Mouse (Mus musculus): Measurements from ENCODE around the gene Gm21028.
"Not testable (repeated sequence)": the region's sequence is repeated elsewhere in the genome, so short reads cannot be mapped to it uniquely, and the experiment has no call there.

The Gm21028 gene

GRCm38 (mm10) chr7:42578488-42578887 lies at the start of gene Gm21028:
Gene Gm21028, minus strand, starts transcription at chr7:42578588.
- DNase-seq (ENCODE audit: low spot score in 2 of 2), result no peak

- not testable (repeated sequence) for DNase-seq (ENCODE audit: low spot score in 2 of 2)
Measured at GRCm38 (mm10) chr7:42595666-42596065, 17.3 kb upstream of the Gm21028 start.

GRCm38 (mm10) chr7:42592413-42592812 lies 14.0 kb upstream of the Gm21028 start, which contains the start of gene Zfp977:
Gene Zfp977, minus strand, starts transcription at chr7:42592547.
- not testable (repeated sequence) for DNase-seq (ENCODE audit: low spot score in 2 of 2)

DNA sequence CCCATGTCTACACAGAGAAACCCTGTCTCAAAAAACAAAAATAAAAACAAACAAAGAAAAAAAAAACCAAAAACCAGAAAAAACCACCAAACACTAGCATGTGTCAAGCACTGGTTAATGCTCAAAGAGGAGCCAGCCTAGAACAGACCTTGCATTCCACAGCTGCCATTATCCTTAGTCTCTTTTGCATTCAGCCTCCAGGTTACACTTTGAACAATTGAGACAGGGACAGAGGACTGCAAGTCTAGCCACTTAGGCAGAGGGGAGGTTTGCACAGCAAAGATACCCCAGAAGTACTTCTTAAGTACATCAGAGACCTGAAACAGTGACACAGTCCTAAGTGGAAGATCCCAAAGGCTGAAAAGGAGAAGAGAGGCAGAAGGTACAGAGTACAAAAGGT lies 12.9 kb upstream of the Gm21028 start:
- not testable (repeated sequence) for DNase-seq (ENCODE audit: low spot score in 2 of 2)

- no peak for DNase-seq (ENCODE audit: low spot score in 2 of 2)
Measured at GRCm38 (mm10) chr7:42551766-42552165, 26.6 kb downstream of the Gm21028 start.
